Mouse (Mus musculus) heart, embryonic 14.5 days (tissue): ENCODE measurements at regions not wholly inside any gene's neighbourhood (a gene's known extent, or its start where the extent isn't known, plus 50 kb on each side); places are given as distances from the start of the nearest gene placed in this dataset.

ENCODE experiments used
- ATAC-seq: fragments of 200-750 bp; cut with Nextera tagmentation; 2 replicates; pipeline ENCODE4 v1.8.0; 2017; ENCODE audit warnings: low read depth, moderate TSS enrichment; ENCODE audit not compliant: insufficient number of reproducible peaks, insufficient read depth, low FRiP score
- H3K27ac ChIP-seq, 2 experiments: fragments of 200-500 bp in 1 of 2; fragments of 300-500 bp in 1 of 2; sonication (generic) in 1 of 2; replicated peaks in 1 of 2; 2 replicates each; pipeline ENCODE4 v1.5.1; 2012 to 2014; ENCODE audit warnings: low read depth in 2 of 2, low read length in 2 of 2, control low read depth in 1 of 2, mild to moderate bottlenecking in 1 of 2, mixed read lengths in 1 of 2; ENCODE audit not compliant: control insufficient read depth in 1 of 2, insufficient read depth in 1 of 2
- H3K27me3 ChIP-seq: fragments of 300-500 bp; sonication (generic); 2 replicates; pipeline ENCODE4 v1.6.1; 2014; ENCODE audit warnings: mild to moderate bottlenecking, low read length, control low read depth; ENCODE audit not compliant: control insufficient read depth, insufficient read depth
- H3K36me3 ChIP-seq: fragments of 300-500 bp; sonication (generic); 2 replicates; pipeline ENCODE4 v1.6.1; 2014; ENCODE audit warnings: mild to moderate bottlenecking, control low read depth, low read length, mixed read lengths; ENCODE audit not compliant: control insufficient read depth, insufficient read depth
- H3K4me1 ChIP-seq, 2 experiments: fragments of 200-500 bp in 1 of 2; fragments of 300-500 bp in 1 of 2; sonication (generic) in 1 of 2; 2 replicates each; pipeline ENCODE4 v1.6.1; 2012 to 2014; ENCODE audit warnings: low read length in 2 of 2, control low read depth in 1 of 2, mixed read lengths in 1 of 2; ENCODE audit not compliant: control insufficient read depth in 2 of 2, insufficient read depth in 2 of 2
- H3K4me2 ChIP-seq: fragments of 300-500 bp; sonication (generic); 2 replicates; pipeline ENCODE4 v1.6.1; 2014; ENCODE audit warnings: mild to moderate bottlenecking, low read length
- H3K4me3 ChIP-seq, 2 experiments: fragments of 200-500 bp in 1 of 2; fragments of 300-500 bp in 1 of 2; sonication (generic) in 1 of 2; 2 replicates each; pipeline ENCODE4 v1.5.1; 2012 to 2014; ENCODE audit warnings: low read length in 2 of 2, mild to moderate bottlenecking in 2 of 2, control low read depth in 1 of 2, low read depth in 1 of 2, moderate library complexity in 1 of 2; ENCODE audit not compliant: control insufficient read depth in 1 of 2, insufficient read depth in 1 of 2
- H3K9ac ChIP-seq: fragments of 300-500 bp; sonication (generic); 2 replicates; pipeline ENCODE4 v1.6.1; 2014; ENCODE audit warnings: mild to moderate bottlenecking, low read length
- H3K9me3 ChIP-seq: fragments of 300-500 bp; sonication (generic); 2 replicates; pipeline ENCODE4 v1.6.1; 2016; ENCODE audit warnings: low read length, control low read depth; ENCODE audit not compliant: control insufficient read depth
- WGBS: fragments of 180-500 bp; shearing (Covaris S2); extraction: QIAGEN DNeasy Blood & Tissue Kit; methylation state at CpG from one replicate; pipeline ENCODE4 v1.1.7; 2014; 5-methylcytosine and 5-hydroxymethylcytosine counted together

DNA sequence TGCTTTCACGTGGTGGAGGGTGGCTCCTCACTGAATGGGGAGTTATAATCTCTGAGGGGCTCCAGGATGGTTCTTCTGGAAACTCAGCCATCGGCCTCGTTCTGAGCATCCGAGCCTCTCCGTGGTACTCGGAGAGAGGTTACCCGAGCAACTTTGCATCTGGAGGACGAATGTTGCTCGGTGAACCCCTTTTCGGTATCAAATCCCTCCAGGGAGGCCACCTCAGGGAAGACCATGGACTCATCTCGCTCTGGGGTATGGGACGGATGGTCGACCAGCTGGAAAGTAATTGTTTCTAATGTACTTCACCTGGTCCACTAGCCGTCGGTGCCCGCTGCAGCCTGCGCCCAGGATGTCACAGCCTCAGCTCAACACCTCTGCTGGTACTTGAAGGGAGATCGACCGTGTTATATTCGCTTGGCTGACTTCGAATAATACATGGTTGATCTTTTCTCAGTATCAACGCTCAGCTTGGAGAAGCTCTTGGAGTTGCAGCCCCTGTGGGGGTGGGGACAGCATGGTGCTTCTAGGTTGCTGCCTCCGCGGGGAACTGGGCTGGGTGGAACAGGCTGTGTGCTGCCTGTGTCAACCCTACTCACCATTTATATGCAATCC lies 143.0 kb upstream of the Rtl1 start:
- no peaks in the 10 kb centered on the region for H3K9me3 ChIP-seq
- no peaks in the 10 kb centered on the region for H3K27me3 ChIP-seq
- no peak overlapping the region for H3K9ac ChIP-seq
- no peak overlapping the region for H3K4me2 ChIP-seq
- H3K4me3 ChIP-seq: no peak overlapping the region
- H3K27ac ChIP-seq: no peak overlapping the region
- no peak for ATAC-seq
- peaks cover 27% of the 10 kb centered on the region for H3K36me3 ChIP-seq
- 89% methylated on average over 24 of the region's 24 CpGs for WGBS
- peaks cover 4 to 7% of the 10 kb centered on the region in 2 experiments; a peak in 3 of 4 replicates for H3K4me1 ChIP-seq

DNA sequence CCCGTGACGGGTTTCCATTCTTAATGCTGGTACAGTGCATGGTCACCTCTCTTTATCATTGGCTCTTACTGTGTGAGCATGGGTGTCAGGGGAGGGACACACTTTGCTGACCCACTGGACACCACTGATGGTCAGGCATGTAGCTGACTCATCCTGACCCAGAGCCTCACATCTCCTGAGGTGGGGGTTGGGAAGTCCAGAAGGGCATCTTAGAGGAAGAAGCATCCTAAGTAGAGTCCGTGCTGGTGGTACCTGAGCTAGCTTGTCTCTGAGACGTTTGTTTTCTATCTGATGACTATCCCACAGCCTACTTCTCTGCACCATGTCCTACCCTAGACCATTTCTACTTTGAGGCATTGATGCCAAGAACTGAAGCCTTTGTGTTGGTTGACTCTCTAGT lies 144.1 kb upstream of the Rtl1 start:
- WGBS: 82% methylated on average over 4 of the region's 4 CpGs
- peaks cover 20% of the 10 kb centered on the region for H3K36me3 ChIP-seq
- peaks cover 5 to 8% of the 10 kb centered on the region in 2 experiments; a peak in 3 of 4 replicates for H3K4me1 ChIP-seq

DNA sequence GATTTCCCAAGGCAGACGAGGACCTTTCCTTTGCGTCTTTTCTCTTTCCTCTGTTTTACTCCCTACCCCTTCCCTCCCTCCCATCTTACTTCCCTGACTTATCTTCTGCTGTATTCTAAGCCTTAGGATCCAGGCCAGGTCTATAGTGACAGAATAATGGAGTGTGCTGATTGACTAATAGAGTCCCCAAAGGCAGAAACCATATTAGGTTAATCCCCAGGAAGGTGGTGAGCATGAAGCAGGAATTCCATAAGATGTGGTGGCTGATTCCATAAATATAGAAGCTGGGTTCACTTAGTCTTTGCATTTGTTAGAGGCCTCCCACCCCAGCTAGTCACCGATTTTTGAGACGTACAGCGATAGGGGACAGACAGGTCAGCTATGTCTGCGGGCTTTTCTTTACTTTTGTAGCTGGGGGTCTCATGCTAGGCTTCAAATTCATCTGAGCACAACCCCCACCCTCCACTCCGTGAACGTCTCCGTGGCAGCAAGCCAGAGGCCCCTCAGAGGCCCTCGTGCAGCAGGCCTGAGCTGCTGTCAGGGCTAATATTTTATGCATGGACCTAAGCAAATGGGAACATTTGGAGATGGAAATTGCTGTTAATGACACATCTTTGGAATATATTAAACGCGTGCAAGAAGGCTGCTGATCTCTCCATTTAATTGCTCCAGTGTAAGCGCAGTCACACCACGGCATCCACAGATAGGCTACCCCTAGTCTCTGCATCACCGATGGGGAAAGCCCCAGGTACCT lies 145.8 kb upstream of the Rtl1 start:
- peaks cover 5 to 11% of the 10 kb centered on the region in 2 experiments; a peak in 3 of 4 replicates for H3K4me1 ChIP-seq
- no peak overlapping the region for H3K4me3 ChIP-seq
- no peak overlapping the region for H3K27ac ChIP-seq
- no peak overlapping the region for H3K9ac ChIP-seq
- peaks cover 16% of the 10 kb centered on the region for H3K36me3 ChIP-seq
- no peak overlapping the region for H3K4me2 ChIP-seq
- H3K27me3 ChIP-seq: no peaks in the 10 kb centered on the region
- ATAC-seq: no peak
- no peaks in the 10 kb centered on the region for H3K9me3 ChIP-seq
- WGBS: 64% methylated on average over 15 of the region's 15 CpGs

More for the DNA sequence above, 144.1 kb upstream of the Rtl1 start:
- no peak overlapping the region for H3K4me3 ChIP-seq
- no peak overlapping the region for H3K9ac ChIP-seq
- no peak overlapping the region for H3K27ac ChIP-seq
- ATAC-seq: no peak
- no peaks in the 10 kb centered on the region for H3K27me3 ChIP-seq
- H3K4me2 ChIP-seq: no peak overlapping the region
- H3K9me3 ChIP-seq: no peaks in the 10 kb centered on the region

DNA sequence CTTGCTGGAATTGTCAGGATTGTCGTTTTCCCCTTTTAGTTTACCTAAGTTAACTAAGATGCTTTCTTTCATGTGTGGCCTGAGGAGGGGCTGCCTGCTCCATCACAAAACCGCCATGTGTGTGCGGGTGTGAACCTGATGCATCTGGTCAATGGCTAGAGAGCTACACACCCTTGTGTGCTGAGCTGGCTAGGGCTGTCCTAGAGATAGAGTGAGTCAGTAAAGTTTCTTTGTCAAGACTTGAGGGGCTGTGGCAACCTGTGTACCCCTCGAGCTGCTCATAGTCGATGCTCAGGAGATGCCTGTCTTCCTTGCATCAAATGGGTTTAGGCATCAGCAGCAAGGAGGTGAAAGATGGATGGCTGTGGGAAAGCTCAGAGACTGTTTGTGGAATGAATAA lies 147.1 kb upstream of the Rtl1 start:
- no peak overlapping the region for H3K27ac ChIP-seq
- H3K4me3 ChIP-seq: no peak overlapping the region
- H3K27me3 ChIP-seq: no peaks in the 10 kb centered on the region
- ATAC-seq: no peak
- H3K36me3 ChIP-seq: peaks cover 9% of the 10 kb centered on the region
- H3K9me3 ChIP-seq: no peaks in the 10 kb centered on the region
- WGBS: 85% methylated on average over 5 of the region's 5 CpGs
- H3K4me1 ChIP-seq: peaks cover 5 to 11% of the 10 kb centered on the region in 2 experiments; a peak in 3 of 4 replicates
- H3K9ac ChIP-seq: no peak overlapping the region
- H3K4me2 ChIP-seq: no peak overlapping the region

DNA sequence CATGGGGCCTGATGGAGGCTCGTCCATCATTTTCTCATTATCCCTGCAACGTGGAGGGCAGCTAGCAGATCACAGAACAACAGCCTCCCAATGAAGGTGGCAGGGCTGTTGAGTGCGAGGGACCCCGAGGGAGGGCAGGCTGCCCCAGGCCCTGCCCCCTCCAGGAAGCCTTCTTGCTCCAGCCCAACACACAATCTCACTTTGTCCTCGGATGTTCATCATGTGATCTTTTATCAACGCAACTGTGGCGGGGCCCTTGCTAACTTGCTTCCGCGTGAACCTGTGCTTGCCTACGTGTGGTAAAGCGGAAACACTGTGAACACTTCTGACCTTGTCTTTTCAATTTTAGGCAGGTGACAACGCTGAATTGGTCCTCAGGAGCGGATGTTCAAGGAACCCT lies 147.6 kb upstream of the Rtl1 start:
- Histone ChIP-seq H3K27ac (no peak overlapping the region), H3K36me3 (peaks cover 7% of the 10 kb centered on the region; the same call in 1 of the 2 replicates), H3K27me3 (no peaks in the 10 kb centered on the region), H3K9ac (no peak overlapping the region), H3K4me2 (no peak overlapping the region), H3K9me3 (no peaks in the 10 kb centered on the region), H3K4me3 (no peak overlapping the region), H3K4me1 (peaks cover 5 to 11% of the 10 kb centered on the region in 2 experiments; a peak in 3 of 4 replicates)
- ATAC-seq: no peak
- WGBS: 79% methylated on average over 13 of the region's 13 CpGs

DNA sequence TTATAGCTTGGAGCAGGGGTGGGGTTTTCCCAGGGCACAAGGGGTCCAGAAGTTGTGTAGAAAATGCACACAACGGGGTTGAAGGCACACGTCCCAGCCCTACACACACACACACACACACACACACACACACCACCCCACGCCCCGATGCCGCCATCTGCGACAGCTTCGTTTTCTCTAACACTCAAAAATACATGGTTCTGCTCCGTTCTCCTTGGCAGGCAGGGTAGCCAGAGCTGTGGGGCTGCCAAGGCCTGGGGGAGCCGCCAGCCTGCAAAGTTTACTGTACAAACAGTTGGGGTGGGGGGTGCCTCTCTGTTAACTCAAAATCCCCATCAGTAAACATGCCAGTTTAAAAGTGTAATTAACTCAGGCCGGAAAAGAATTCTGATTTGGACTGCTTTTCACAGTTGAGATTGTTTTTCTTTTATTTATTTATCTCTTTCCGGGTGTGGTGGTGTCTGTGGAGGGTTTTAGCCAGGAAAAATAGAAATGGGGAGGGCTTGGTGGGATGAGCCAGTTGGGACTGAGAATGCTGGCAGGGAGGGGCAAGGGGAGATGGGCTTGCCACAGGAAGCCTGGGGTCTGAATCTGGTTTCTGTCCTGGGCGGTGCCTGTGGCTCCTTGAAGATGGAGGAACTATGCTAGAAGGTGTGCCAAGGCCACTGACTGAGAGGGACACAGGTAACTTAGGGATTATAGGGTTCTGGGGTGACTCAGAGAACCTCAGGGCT lies 148.4 kb upstream of the Rtl1 start:
- no peak for ATAC-seq
- no peaks in the 10 kb centered on the region for H3K9me3 ChIP-seq
- H3K9ac ChIP-seq: no peak overlapping the region
- no peak overlapping the region for H3K4me3 ChIP-seq
- WGBS: 75% methylated on average over 12 of the region's 12 CpGs
- peaks cover 5 to 11% of the 10 kb centered on the region in 2 experiments; a peak in 3 of 4 replicates for H3K4me1 ChIP-seq
- H3K27me3 ChIP-seq: no peaks in the 10 kb centered on the region
- no peak overlapping the region for H3K27ac ChIP-seq
- no peak overlapping the region for H3K4me2 ChIP-seq
- H3K36me3 ChIP-seq: peaks cover 4% of the 10 kb centered on the region; the same call in 1 of the 2 replicates

DNA sequence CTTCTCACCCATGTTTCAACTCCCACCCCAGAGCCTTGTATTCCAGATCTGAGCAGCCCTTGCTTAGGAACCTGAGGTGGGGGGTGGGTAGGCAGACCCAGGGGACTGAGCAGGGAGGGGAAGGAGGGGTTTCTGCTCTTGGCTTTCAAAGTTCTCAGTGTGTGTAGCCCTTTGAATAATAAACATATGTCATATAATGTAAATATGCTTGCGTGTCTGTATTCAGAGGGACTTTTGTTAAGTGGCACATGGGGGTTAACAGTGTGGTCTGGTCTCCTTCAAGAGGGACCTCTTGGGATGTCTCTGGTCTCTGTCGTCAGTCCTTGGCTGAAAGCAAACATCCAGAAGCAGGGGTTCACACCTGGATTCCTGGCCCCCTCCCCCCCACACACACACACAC lies 149.1 kb upstream of the Rtl1 start:
- H3K9me3 ChIP-seq: no peaks in the 10 kb centered on the region
- no peaks in the 10 kb centered on the region for H3K27me3 ChIP-seq
- H3K4me1 ChIP-seq: peaks cover 5 to 11% of the 10 kb centered on the region in 2 experiments; a peak in 3 of 4 replicates
- no peak overlapping the region for H3K9ac ChIP-seq
- H3K36me3 ChIP-seq: no peaks in the 10 kb centered on the region
- no peak overlapping the region for H3K27ac ChIP-seq
- WGBS: 59% methylated on average over 2 of the region's 2 CpGs
- peak overlapping the region; percentile 58 for H3K4me2 ChIP-seq
- H3K4me3 ChIP-seq: no peak overlapping the region
- no peak for ATAC-seq
